10 mouse cellular contexts compared by ENCODE assay signal in the genomic region with DNA sequence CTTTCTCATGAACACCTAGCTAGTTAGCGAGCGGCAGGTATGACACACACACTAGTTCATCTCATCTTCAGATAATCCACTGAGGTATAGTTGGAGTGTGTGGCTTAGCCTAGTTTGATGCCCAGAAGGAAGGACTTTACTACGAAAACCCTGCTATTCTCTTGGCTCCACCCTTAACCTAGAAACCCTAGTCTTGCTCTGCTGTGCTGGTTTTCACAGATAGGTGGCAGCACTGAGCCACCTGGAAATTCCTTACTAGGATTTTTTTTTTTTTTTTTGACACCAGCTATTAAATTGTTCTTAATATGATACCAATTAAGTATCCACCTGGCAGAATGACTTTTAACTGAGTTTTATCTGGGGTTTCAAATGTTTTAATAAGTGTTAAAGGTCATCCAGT.
DNase-seq lines count a peak whose midpoint lies in the region; ATAC-seq and TF ChIP-seq lines count a peak whose summit lies in the region.
"Had no signal": no experiment of that assay in that cellular context is flagged by ENCODE, and none has a peak within 500 bp of the region (broad histone marks: within the 10 kb centered on the region; RNA-seq: fewer than 3 reads in every experiment).

No protein-coding gene starts in this region.

- WGBS in kidney, adult 2 months = 71% methylated on average over 3 of the region's 3 CpGs
- 63% methylated on average over 3 of the region's 3 CpGs for WGBS in kidney, embryonic 14.5 days
- WGBS in midbrain, postnatal 0 days = 79% methylated on average over 3 of the region's 3 CpGs

- H3K9ac ChIP-seq in kidney, embryonic 14.5 days (ENCODE audit: low read depth, low read length) = no peak overlapping the region
- H3K9ac ChIP-seq in CH12.LX (ENCODE audit: insufficient read depth, low read depth) = no peak overlapping the region
- no peak overlapping the region for H3K9ac ChIP-seq in midbrain, postnatal 0 days (replicated peaks; ENCODE audit: low read length, poor library complexity, severe bottlenecking)
- H3K9ac ChIP-seq: lung, embryonic 15.5 days; stomach, embryonic 15.5 days had no signal

- H3K4me3 ChIP-seq in kidney, adult 2 months (ENCODE audit: insufficient read depth, low read depth, low read length) = no peak overlapping the region
- no peak overlapping the region for H3K4me3 ChIP-seq in kidney, embryonic 14.5 days (ENCODE audit: low read length)
- no peak overlapping the region for H3K4me3 ChIP-seq in CH12.LX (replicated peaks in 1 of 3; ENCODE audit: low read depth in 2 of 3, low read length in 2 of 3, poor library complexity in 1 of 3)
- H3K4me3 ChIP-seq in midbrain, postnatal 0 days (ENCODE audit: low read depth, low read length) = no peak overlapping the region
- H3K4me3 ChIP-seq: lung, embryonic 15.5 days; stomach, embryonic 15.5 days had no signal

- H3K79me2 ChIP-seq in CH12.LX (replicated peaks; ENCODE audit: control insufficient read depth, extremely low read depth, insufficient read depth, poor library complexity, severe bottlenecking) = no peaks in the 10 kb centered on the region

- no peaks in the 10 kb centered on the region for H3K9me3 ChIP-seq in kidney, embryonic 14.5 days (ENCODE audit: control insufficient read depth, low read length)
- no peaks in the 10 kb centered on the region for H3K9me3 ChIP-seq in CH12.LX (replicated peaks; ENCODE audit: low read length)
- H3K9me3 ChIP-seq in midbrain, postnatal 0 days (ENCODE audit: low read length) = no peaks in the 10 kb centered on the region
- H3K9me3 ChIP-seq: lung, embryonic 15.5 days; stomach, embryonic 15.5 days had no signal

- no peak overlapping the region for H3K27ac ChIP-seq in kidney, adult 2 months (ENCODE audit: insufficient read depth, low read depth, low read length)
- no peak overlapping the region for H3K27ac ChIP-seq in kidney, embryonic 14.5 days (ENCODE audit: low read depth, low read length)
- H3K27ac ChIP-seq in CH12.LX (ENCODE audit: insufficient read depth, low read depth) = no peak overlapping the region
- no peak overlapping the region for H3K27ac ChIP-seq in midbrain, postnatal 0 days (ENCODE audit: low read depth, low read length)
- H3K27ac ChIP-seq: lung, embryonic 15.5 days; stomach, embryonic 15.5 days had no signal

- TF ChIP-seq EP300 in CH12.LX (IDR thresholded peaks at IDR 0.05; ENCODE audit: low read length) = no peak

- in situ Hi-C loops in CH12.LX (cut with MboI; ENCODE audit: low pct_ligation_motif_present, low pct_unique_long_range_greater_than_20kb, low sequenced_read_pairs) = no loop called here

- no peak overlapping the region for H3K4me2 ChIP-seq in kidney, embryonic 14.5 days (replicated peaks; ENCODE audit: low read depth, low read length)
- no peak overlapping the region for H3K4me2 ChIP-seq in CH12.LX (ENCODE audit: insufficient read depth, low read depth, poor library complexity, severe bottlenecking)
- no peak overlapping the region for H3K4me2 ChIP-seq in midbrain, postnatal 0 days (ENCODE audit: low read depth, low read length, poor library complexity, severe bottlenecking)
- H3K4me2 ChIP-seq: lung, embryonic 15.5 days; stomach, embryonic 15.5 days had no signal

- peak; percentile 58 for TF ChIP-seq CTCF in kidney, adult 2 months (conservative IDR thresholded peaks at IDR 0.05; ENCODE audit: insufficient read depth, insufficient read length, low read depth, low read length)
- TF ChIP-seq CTCF in CH12.LX (conservative IDR thresholded peaks at IDR 0.05 in 1 of 2, IDR thresholded peaks at IDR 0.05 in 1 of 2; ENCODE audit: low read depth in 2 of 2, low read length in 2 of 2) = peak; percentile 83 to 94
- TF ChIP-seq CTCF in midbrain, postnatal 0 days (IDR thresholded peaks at IDR 0.05) = peak; percentile 81

- no peak for TF ChIP-seq POLR2A in kidney, adult 2 months (IDR thresholded peaks at IDR 0.05; ENCODE audit: low read depth, low read length)
- no peak for TF ChIP-seq POLR2A in CH12.LX (IDR thresholded peaks at IDR 0.05; ENCODE audit: low read depth, low read length)

- peak; percentile 66 for TF ChIP-seq RAD21 in CH12.LX (IDR thresholded peaks at IDR 0.05; ENCODE audit: low read depth, low read length)

- no peaks in the 10 kb centered on the region for H3K36me3 ChIP-seq in kidney, adult 2 months (ENCODE audit: control insufficient read depth, insufficient read depth, low read length)
- no peaks in the 10 kb centered on the region for H3K36me3 ChIP-seq in kidney, embryonic 14.5 days (ENCODE audit: control insufficient read depth, insufficient read depth, low read length)
- H3K36me3 ChIP-seq in CH12.LX (replicated peaks in 1 of 2; ENCODE audit: control insufficient read depth in 1 of 2, insufficient read depth in 1 of 2, low read length in 1 of 2) = no peaks in the 10 kb centered on the region
- H3K36me3 ChIP-seq in midbrain, postnatal 0 days (ENCODE audit: insufficient read depth, low read length) = no peaks in the 10 kb centered on the region
- H3K36me3 ChIP-seq: lung, embryonic 15.5 days; stomach, embryonic 15.5 days had no signal

- no peaks in the 10 kb centered on the region for H3K4me1 ChIP-seq in kidney, adult 2 months (ENCODE audit: control insufficient read depth, insufficient read depth, low read length)
- H3K4me1 ChIP-seq in kidney, embryonic 14.5 days (ENCODE audit: control insufficient read depth, insufficient read depth, low read length) = no peaks in the 10 kb centered on the region
- peaks cover 0 to 6% of the 10 kb centered on the region in 2 experiments; a peak in 1 of 4 replicates for H3K4me1 ChIP-seq in CH12.LX (ENCODE audit: control insufficient read depth in 1 of 2, insufficient read depth in 2 of 2)
- H3K4me1 ChIP-seq in midbrain, postnatal 0 days (ENCODE audit: insufficient read depth, low read length) = no peaks in the 10 kb centered on the region
- H3K4me1 ChIP-seq: lung, embryonic 15.5 days; stomach, embryonic 15.5 days had no signal

- H3K27me3 ChIP-seq in kidney, adult 2 months (replicated peaks; ENCODE audit: control insufficient read depth, insufficient read depth, low read length) = no peaks in the 10 kb centered on the region
- no peaks in the 10 kb centered on the region for H3K27me3 ChIP-seq in kidney, embryonic 14.5 days (ENCODE audit: control insufficient read depth, insufficient read depth, low read length)
- H3K27me3 ChIP-seq in CH12.LX (replicated peaks) = peaks cover 79% of the 10 kb centered on the region
- H3K27me3 ChIP-seq in midbrain, postnatal 0 days (ENCODE audit: insufficient read depth, low read length) = no peaks in the 10 kb centered on the region
- H3K27me3 ChIP-seq: lung, embryonic 15.5 days; stomach, embryonic 15.5 days had no signal

- dilution Hi-C loops in CH12.LX (cut with MboI; ENCODE audit: extremely low pct_ligation_motif_present, extremely low pct_unique_long_range_greater_than_20kb, low sequenced_read_pairs) = no loop called here

- no peak for ATAC-seq in kidney, embryonic 14.5 days (ENCODE audit: low FRiP score, low TSS enrichment)
- ATAC-seq in midbrain, postnatal 0 days (ENCODE audit: low FRiP score) = no peak
- ATAC-seq in monocyte, adult 5-6 weeks (replicated peaks; ENCODE audit: insufficient number of reproducible peaks, low FRiP score, low TSS enrichment, poor library complexity, severe bottlenecking) = no peak

- peak; percentile 61 for DNase-seq in kidney, adult 2 months
- DNase-seq in CH12.LX (ENCODE audit: extremely low read depth) = peak; percentile 49
- DNase-seq in Muller cell, postnatal 12 days (ENCODE audit: inconsistent ontology term) = peak; percentile 36
- DNase-seq in cerebellum, postnatal 14 days = peak; percentile 81 to 84
- DNase-seq in induced T-regulatory cell, adult 2 months (ENCODE audit: low read depth) = peak; percentile 60
- peak; percentile 49 for DNase-seq in midbrain, postnatal 0 days (ENCODE audit: low spot score)

TF ChIP-seq in CH12.LX, 34 proteins besides CTCF, POLR2A, EP300 and RAD21:
- TF ChIP-seq SMC3 (IDR thresholded peaks at IDR 0.05; ENCODE audit: low read depth, low read length) = peak; percentile 69
- peak; percentile 96 for TF ChIP-seq ZNF384 (IDR thresholded peaks at IDR 0.05; ENCODE audit: low read depth, low read length)
- no peak for TF ChIP-seq UBTF (IDR thresholded peaks at IDR 0.05; ENCODE audit: low read depth, low read length)
